Mouse (Mus musculus) forebrain, postnatal 0 days (tissue): Measurements from ENCODE around the gene Mrpl1. TPM values are rescaled to one million over a fixed set of nuclear protein-coding genes. Genes with fewer than 3 reads are reported as not detected.

ENCODE experiments used
- ATAC-seq: fragments of 200-750 bp; cut with Nextera tagmentation; 2 replicates; pipeline ENCODE4 v1.8.0; 2017; ENCODE audit warnings: mild to moderate bottlenecking, moderate library complexity
- DNase-seq: peaks from one replicate; pipeline ENCODE4 v3.0.0-alpha.2; 2015
- H3K27ac ChIP-seq: fragments of 300-500 bp; sonication (generic); 2 replicates; pipeline ENCODE4 v1.5.1; 2014; ENCODE audit warnings: low read depth, mild to moderate bottlenecking, antibody characterized with exemption, low read length, moderate library complexity, mixed read lengths
- H3K27me3 ChIP-seq: fragments of 300-500 bp; sonication (generic); 2 replicates; pipeline ENCODE4 v1.6.1; 2014; ENCODE audit warnings: mild to moderate bottlenecking, low read length, mixed read lengths; ENCODE audit not compliant: insufficient read depth
- H3K36me3 ChIP-seq: fragments of 300-500 bp; sonication (generic); 2 replicates; pipeline ENCODE4 v1.6.1; 2014; ENCODE audit warnings: mild to moderate bottlenecking, moderate library complexity; ENCODE audit not compliant: insufficient read depth
- H3K4me1 ChIP-seq: fragments of 300-500 bp; sonication (generic); 2 replicates; pipeline ENCODE4 v1.6.1; 2014; ENCODE audit warnings: antibody characterized with exemption; ENCODE audit not compliant: insufficient read depth
- H3K4me2 ChIP-seq: fragments of 300-500 bp; sonication (generic); 2 replicates; pipeline ENCODE4 v1.6.1; 2014; ENCODE audit warnings: low read depth, mild to moderate bottlenecking, moderate library complexity
- H3K4me3 ChIP-seq: fragments of 300-500 bp; sonication (generic); 2 replicates; pipeline ENCODE4 v1.5.1; 2014; ENCODE audit warnings: low read depth, low read length, mixed read lengths
- H3K9ac ChIP-seq: fragments of 300-500 bp; sonication (generic); 2 replicates; pipeline ENCODE4 v1.6.1; 2014; ENCODE audit warnings: mild to moderate bottlenecking
- H3K9me3 ChIP-seq: fragments of 300-500 bp; sonication (generic); 2 replicates; pipeline ENCODE4 v1.6.1; 2016; ENCODE audit warnings: low read length
- CTCF ChIP-seq: sonication (generic); IDR thresholded peaks from 2 replicates; pipeline ENCODE4 v1.5.1; 2016; ENCODE audit warnings: antibody characterized with exemption, control low read depth, low read depth
- WGBS: fragments of 180-500 bp; shearing (Covaris S2); extraction: QIAGEN DNeasy Blood & Tissue Kit; methylation state at CpG from one replicate; pipeline ENCODE4 v1.1.7; 2014; 5-methylcytosine and 5-hydroxymethylcytosine counted together
- polyA plus RNA-seq: library from polyadenylated mRNA; unstranded; fragments of >200 nt; fragmentation: Nextera tagmentation; extraction: Ambion mirVana; gene quantifications from 2 replicates; pipeline ENCODE4 v1.2.1, GENCODE M21; 2015
- total RNA-seq: library from RNA; depleted of rRNA; stranded (reverse); fragments of >200 nt; gene quantifications from 2 replicates; pipeline ENCODE4 v1.2.3, GENCODE M21; 2014; rRNA removed

The Mrpl1 gene
- total and polyA plus RNA-seq, 2 experiments from 2014 or later = 11.8 to 21.8 TPM

GRCm38 (mm10) chr5:96308645-96309044, 99.4 kb downstream of the Mrpl1 start:
- Histone ChIP-seq H3K4me3 (no peak overlapping the region), H3K9me3 (no peaks in the 10 kb centered on the region), H3K27me3 (no peaks in the 10 kb centered on the region), H3K36me3 (no peaks in the 10 kb centered on the region), H3K4me2 (no peak overlapping the region), H3K9ac (no peak overlapping the region), H3K27ac (no peak overlapping the region), H3K4me1 (no peaks in the 10 kb centered on the region)
- peak; percentile 58; the same call in 1 of the 2 replicates for ATAC-seq
- peak; percentile 36 for DNase-seq
- no peak for TF ChIP-seq CTCF
- 27% methylated on average over 5 of the region's 5 CpGs for WGBS

- no peak overlapping the region for H3K4me3 ChIP-seq
- H3K27ac ChIP-seq = no peak overlapping the region
- no peak for DNase-seq
- H3K9ac ChIP-seq = no peak overlapping the region
- H3K9me3 ChIP-seq = no peaks in the 10 kb centered on the region
- no peak for TF ChIP-seq CTCF
- ATAC-seq = no peak
- H3K4me1 ChIP-seq = no peaks in the 10 kb centered on the region
- WGBS = 97% methylated on average over 5 of the region's 5 CpGs
- no peaks in the 10 kb centered on the region for H3K27me3 ChIP-seq
- H3K4me2 ChIP-seq = no peak overlapping the region
- H3K36me3 ChIP-seq = no peaks in the 10 kb centered on the region
Observed at GRCm38 (mm10) chr5:96309566-96309965, 100.3 kb downstream of the Mrpl1 start.

DNA sequence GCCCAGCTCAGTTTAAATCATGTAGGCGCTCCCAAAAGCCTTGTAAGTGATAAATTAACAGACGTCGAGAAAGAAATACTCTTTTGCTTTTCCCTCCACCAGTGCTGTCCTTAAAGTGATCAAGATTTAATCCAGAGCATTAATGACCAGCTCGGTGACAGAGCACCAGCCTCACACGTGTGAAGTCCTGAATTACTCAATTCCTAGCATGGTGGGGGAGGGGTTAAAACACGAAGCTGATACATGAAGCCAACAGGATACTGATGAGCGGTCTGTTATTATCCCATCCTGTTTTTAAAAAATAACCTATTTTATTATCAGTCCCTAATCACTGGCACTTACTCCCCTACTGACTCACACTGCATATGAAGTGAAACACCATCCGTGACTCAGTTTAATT, 102.4 kb downstream of the Mrpl1 start:
- no peak for DNase-seq
- no peaks in the 10 kb centered on the region for H3K4me1 ChIP-seq
- ATAC-seq = no peak
- TF ChIP-seq CTCF = no peak
- H3K4me2 ChIP-seq = no peak overlapping the region
- H3K9ac ChIP-seq = no peak overlapping the region
- 69% methylated on average over 8 of the region's 8 CpGs for WGBS
- H3K27ac ChIP-seq = no peak overlapping the region
- no peaks in the 10 kb centered on the region for H3K27me3 ChIP-seq
- no peak overlapping the region for H3K4me3 ChIP-seq
- no peaks in the 10 kb centered on the region for H3K36me3 ChIP-seq
- H3K9me3 ChIP-seq = no peaks in the 10 kb centered on the region

Other genes starting within 250 kb of the Mrpl1 start
- gene Cnot6l, start 45.3 kb upstream of the Mrpl1 start, total RNA-seq = 22.6 and 24.0 TPM in 2 replicates
- 8.3 and 16.2 TPM in 2 replicates for gene Cnot6l, start 45.3 kb upstream of the Mrpl1 start, polyA plus RNA-seq
- 4.8 and 6.2 TPM in 2 replicates for gene Fras1, start 164.5 kb downstream of the Mrpl1 start, total RNA-seq
- gene Fras1, start 164.5 kb downstream of the Mrpl1 start, polyA plus RNA-seq = 1.0 and 2.2 TPM in 2 replicates